Mouse (Mus musculus): ENCODE results near the gene Rbl1. TPM values are rescaled to one million over a fixed set of nuclear protein-coding genes. Genes with fewer than 3 reads are reported as not detected.

Gene Rbl1
- total RNA-seq, 2 experiments from 2014 or later = 4.8 to 4.9 TPM

DNA sequence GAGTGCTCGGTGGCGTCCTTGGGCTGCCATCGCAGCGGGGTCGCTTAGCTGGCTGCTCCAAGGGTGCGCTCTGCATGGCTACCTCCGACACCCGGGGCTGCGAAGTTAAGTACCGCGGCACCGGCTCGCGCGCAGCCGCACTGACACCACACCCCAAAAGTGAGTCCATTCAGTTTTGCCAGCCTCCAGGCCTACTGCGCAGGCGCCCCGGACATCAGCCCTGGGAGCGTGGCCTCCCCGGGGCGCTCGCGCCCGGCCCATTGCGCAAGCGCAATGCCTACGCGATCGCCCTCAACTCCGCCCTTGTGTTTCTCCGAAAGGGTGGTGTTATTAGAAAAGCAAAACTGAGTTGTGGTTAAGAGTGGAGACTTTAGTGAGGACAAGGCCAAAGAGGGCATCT lies 69.3 kb downstream of the Rbl1 start, which contains the start of gene Samhd1:
Gene Samhd1 (minus strand): TSS at position 252 of the 400 bp plus-strand sequence.
- peak; percentile 91 for DNase-seq
- intact Hi-C loops (cut with DNase I) = no loop called here

DNA sequence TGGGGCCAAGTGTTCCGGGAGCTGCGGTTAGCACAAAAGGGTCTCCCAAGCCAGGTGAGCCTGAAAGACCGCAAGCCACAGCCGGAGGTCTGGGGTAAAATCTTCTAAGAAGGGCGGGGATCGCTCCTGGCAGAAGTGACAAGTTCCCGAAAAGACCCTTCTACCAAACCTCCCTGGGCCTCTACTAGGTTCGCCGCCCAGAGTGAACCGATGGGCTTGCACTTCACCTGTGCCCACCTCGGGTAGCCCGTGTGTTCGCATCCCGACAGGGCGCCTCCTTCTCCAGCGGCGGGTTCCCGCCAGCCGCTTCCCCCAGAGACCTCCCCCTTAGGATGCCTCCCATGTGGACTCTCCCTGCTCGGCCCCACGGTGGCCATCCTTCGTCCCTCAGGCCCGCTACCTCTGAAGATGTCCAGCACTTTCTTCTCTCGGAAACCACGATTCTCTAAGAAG lies 69.8 kb downstream of the Rbl1 start:
- peak; percentile 21 for DNase-seq

DNA sequence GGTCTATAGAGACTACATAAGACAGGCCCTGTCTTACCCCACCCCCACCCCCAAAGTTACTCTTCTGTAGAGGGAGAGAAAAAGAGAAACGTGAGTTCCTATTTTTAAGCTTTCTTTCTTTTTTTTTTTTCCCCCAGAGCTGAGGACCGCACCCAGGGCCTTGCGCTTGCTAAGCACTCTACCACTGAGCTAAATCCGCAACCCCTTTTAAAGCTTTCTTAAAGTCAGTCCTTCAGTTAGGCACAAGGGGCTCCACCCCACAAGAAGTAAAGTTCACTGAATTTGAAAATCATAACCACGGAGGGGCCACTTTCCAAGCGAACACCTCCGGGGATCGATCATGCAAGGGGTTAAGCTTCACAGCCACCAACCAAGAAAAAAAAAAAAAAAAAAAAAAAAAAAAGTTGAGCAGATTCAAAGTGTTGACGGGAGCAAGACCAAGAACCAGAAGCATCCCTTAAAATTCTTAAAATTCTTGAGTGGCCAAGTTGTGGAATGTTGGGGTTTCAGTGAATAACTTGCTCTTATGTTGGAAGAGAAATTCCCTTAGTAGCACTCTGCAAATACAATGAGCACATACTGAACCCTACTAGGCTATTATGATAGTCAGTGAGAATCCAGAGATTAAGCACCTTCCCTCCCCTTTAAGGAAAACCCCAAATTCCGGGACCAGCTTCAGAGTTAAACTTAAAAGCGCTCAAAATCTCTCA lies 70.4 kb downstream of the Rbl1 start:
- intact Hi-C loops (cut with DNase I) = loop anchor here (5.0 kb wide), 1 partner anchor 448 kb away; no protein-coding TSS in a partner anchor
- no peak for DNase-seq

More for the DNA sequence above, 69.8 kb downstream of the Rbl1 start:
- intact Hi-C loops (cut with DNase I) = loop anchor here (5.0 kb wide), 1 partner anchor 448 kb away; no protein-coding TSS in a partner anchor

DNA sequence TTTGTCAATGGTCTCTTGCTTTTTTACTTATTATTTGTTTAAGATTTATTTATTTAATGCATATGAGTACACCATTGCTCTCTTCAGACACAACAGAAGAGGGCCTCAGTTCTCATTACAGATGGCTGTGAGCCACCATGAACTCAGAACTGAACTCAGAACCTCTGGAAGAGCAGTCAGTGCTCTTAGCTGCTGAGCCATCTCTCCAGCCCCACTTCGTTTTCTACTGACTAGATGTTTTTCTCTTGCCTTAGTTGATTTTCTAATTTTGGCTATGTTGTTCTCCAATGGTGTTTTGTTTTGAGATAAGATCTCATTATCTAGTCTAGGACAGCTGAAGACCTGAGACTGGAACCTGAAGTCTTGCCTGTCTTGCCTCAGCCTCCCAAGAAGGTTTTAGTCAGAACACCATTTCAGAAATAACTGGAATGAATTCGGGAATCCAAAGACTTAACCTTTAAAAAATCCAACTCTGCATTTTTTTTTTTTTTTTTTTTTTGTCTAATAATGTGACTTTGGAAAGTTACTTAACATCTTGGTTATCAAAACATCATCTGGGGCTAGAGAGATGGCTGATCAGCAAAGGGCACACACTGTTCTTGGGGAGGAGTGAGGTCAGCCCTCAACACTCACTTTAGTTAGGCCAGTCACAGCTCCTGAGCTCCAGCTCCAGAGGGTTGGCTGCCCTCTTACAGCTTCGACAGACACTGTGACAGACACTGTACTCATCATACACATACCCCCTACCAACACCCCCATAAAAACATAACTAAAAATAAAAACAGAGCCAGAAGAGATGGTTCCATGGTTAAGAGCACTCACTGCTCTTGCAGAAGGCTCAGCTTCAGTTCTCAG lies 71.4 kb downstream of the Rbl1 start:
- no peak for DNase-seq
- intact Hi-C loops (cut with DNase I) = loop anchor here (5.0 kb wide), 1 partner anchor 449 kb away; no protein-coding TSS in a partner anchor

DNA sequence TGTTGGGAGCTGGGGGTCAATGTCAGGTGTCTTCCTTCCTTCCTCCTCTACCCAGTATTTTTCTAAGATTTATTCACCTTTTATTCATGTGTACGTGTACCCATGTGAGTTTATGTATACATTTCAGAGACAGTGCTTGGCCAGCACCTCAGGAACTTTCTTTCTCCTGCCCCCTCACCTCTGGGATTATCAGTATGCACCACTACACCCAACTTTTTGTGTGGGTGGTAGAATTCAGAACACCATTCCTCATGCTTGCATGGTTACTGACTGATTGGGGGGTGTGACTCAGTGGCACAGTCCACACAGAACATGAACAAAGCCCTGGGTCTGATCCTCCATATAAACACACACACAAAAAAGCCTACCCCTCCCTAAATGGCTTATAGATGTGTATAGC lies 72.2 kb downstream of the Rbl1 start:
- intact Hi-C loops (cut with DNase I) = loop anchor here (5.0 kb wide), 1 partner anchor 450 kb away; no protein-coding TSS in a partner anchor
- no peak for DNase-seq

DNA sequence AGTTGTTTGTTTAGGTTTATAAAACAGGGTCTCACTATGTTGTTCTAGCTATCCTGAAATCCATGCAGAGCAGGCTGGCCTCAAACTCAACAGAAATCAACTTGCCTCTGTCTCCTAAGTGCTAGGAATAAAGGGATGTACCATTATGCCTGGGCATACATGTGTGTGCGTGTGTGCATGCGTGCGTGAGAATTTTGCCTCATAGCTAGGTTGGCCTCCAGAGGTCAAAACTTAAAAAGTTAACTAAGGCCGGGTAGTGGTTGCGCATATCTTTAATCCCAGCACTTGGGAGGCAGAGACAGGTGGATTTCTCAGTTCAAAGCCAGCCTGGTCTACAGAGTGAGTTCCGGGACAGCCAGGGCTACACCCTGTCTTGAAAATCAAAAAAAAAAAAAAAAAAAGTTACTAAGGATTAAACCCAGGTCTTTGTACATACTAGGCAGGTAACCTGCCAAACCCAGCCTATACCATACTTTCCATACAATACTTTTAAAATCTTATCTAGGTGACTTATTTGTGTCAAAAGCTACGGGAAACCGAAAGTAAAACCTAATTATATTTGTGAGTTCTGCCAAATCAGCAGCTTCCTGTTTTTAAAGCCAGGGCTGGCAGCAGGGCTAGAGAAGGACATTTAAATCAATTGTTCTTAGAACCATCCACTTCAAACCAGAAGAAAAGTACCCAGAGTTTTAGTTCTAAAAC lies 73.4 kb downstream of the Rbl1 start:
- intact Hi-C loops (cut with DNase I) = loop anchor here (5.0 kb wide), 1 partner anchor 451 kb away; no protein-coding TSS in a partner anchor
- no peak for DNase-seq

DNA sequence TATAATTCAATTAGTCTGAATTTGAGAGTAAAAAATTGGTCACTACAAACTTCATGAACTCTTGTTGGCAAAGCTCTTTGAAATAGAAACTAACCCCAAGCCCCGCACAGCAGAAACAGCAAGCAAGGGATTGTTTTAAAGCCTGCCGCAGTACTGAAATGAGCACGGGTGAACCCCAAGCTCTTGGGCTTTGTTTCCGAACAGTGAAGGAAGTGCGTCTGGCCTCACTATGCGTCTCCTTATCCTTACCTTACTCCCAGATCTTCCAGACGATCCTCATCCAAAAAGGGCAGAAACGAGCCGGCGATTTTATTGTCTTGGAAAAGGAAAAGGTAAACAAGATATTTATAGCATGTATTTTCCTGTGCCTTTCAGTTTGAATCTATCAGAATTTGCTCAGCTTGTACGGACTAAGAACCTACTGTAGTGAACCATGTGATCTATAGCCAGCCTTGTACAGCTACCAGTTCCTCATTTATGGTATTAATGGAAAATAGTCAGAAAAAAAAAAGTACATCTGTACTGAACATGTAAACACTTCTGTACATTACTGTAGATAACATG lies 74.7 kb downstream of the Rbl1 start:
- intact Hi-C loops (cut with DNase I) = loop anchor here (5.0 kb wide), 1 partner anchor 453 kb away; no protein-coding TSS in a partner anchor
- no peak for DNase-seq

DNA sequence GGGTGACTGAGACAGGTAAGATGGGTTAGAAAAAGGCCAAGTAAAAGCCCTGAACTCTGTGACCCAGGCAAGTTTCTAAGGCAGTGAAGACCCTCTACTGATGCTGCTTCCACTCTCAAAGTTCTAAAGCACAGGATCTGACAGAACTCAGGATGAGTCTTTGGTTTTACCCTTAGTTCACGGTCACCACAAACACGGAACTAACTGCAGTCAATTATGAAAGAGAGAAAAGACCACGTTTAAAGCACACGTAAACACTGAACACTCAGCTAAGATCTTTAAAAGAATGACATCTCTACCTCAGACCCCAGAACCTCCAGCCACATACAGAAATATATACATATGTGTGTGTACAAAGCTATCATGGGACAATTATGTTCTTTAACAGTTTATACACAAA lies 75.2 kb downstream of the Rbl1 start:
- no peak for DNase-seq
- intact Hi-C loops (cut with DNase I) = no loop called here

DNA sequence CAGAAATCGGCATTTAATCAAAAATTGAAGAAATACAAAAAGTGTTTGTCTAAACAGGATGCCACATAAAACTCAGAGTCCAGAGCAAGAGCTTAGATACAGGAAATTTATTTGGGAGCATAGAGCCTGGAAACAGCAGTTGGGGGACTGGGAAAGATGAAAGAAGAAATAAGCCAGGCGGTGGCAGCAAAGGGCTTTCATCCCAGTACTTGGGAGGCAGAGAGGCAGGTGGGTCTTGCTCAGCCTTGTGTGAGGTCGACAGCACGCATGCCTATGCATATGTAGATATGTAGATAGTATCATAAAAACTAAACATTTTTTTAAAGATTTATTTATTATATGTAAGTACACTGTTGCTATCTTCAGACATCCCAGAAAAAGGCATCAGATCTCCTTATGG lies 76.3 kb downstream of the Rbl1 start:
- DNase-seq = no peak
- intact Hi-C loops (cut with DNase I) = no loop called here

DNA sequence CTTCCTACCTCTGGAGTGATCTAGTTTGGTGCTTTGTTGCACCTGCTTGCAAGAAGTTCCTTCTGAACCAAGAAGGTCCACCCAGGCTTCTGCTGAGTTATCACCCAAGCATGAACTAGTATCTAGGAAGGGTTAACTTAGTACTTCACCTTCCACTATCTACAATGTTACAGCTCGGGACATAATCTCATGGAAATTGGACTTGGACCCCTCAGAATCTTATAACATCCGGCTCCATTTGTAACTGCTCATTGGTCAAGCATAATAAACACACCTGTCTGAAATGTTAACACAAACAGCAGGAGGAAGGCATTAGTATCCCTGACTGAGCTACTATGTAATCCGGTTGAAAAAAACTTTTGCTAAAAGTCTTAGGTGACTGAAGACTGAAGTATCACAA lies 77.0 kb downstream of the Rbl1 start:
- DNase-seq = no peak
- intact Hi-C loops (cut with DNase I) = no loop called here

DNA sequence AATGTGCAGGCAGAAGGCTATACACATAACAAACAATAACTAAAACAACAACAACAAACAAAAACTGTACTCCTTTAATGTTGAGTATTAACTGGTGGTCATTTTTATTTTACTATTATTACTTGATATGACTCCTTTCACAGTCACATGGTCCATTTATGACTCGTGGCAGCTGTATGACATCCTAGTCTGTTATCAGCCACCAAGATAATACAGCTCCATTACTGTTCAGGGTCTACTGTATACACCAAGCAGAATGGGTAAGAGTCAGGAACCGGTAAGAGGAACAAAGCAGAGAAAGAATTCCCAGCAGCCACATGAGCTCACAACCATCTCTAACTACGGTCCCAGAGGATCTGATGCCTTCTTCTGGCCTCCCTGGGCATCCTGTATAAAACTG lies 79.1 kb downstream of the Rbl1 start:
- intact Hi-C loops (cut with DNase I) = no loop called here
- DNase-seq = no peak

DNA sequence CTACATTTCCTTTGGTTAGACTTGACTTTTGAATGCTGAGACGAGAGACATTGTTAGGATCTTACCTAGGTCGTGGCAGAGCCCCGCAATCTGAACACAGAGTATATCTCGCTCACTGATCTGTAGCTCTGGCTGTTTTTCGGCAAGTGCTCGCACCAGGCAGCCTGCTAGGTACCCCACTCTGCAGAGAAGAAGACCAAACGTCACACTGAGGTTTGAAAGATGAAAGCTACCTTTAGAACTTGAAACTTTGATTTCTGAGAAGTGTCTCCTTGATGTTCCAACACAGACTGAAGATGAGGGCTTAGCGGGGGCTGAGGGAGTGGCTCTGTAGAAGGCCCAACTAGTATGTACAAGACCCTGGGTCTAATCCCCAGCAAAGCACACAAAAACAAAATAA lies 82.6 kb downstream of the Rbl1 start:
- no peak for DNase-seq
- intact Hi-C loops (cut with DNase I) = no loop called here

DNA sequence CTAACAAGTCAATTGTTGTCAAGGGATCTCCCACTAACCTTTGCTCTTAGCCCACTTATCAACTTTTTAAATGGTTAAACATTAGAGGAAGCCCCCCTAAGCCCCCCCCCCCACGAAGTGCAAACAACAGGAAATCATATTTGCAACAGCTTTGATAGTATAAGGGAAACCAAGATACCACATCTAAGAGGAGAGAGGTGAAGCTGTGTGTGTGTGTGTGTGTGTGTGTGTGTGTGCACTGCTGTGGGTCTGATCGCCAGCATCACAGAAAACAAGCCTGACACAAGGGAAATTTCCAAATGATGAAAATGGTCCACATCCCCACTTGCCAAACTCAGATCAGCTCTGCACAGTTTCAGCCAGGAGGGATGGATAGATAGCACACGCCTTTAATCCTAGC lies 85.3 kb downstream of the Rbl1 start:
- no peak for DNase-seq
- intact Hi-C loops (cut with DNase I) = no loop called here

DNA sequence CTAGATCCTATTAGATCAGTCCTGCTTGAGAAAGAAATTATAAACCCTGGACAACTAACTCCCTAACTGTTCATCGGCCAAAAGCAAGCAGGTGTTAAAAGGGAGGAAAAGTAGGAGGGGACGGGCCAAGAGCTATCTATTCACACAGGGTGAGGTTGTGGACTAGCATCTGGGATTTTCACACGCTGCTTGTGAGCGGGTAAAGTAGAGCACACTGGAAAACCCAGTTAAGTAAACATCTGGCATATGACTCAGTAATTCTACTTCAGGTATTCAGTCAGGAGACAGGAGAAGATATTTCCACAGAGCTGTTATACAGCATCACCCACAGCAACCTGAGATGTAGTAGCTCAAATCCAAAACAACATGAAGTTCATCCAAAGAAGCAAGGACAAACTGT lies 85.8 kb downstream of the Rbl1 start:
- intact Hi-C loops (cut with DNase I) = no loop called here
- no peak for DNase-seq

DNA sequence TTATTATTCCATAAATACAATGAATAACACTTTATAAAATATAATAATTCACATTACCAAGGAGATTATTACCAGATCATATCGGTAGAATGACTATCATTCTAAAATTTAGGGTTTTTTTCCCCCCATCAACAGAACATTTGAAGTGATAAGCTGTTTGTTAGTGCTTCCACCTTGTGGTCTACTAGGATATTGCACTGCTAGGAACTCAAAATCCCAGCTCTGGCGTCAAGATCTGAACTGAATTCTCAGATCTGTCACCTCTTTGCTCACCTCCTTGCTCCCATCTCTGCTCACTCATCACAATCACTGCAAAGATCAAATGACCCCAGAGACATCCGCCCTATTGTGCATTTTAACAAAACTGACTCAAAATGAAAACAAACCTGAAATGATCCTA lies 87.4 kb downstream of the Rbl1 start:
- no peak for DNase-seq
- intact Hi-C loops (cut with DNase I) = no loop called here

DNA sequence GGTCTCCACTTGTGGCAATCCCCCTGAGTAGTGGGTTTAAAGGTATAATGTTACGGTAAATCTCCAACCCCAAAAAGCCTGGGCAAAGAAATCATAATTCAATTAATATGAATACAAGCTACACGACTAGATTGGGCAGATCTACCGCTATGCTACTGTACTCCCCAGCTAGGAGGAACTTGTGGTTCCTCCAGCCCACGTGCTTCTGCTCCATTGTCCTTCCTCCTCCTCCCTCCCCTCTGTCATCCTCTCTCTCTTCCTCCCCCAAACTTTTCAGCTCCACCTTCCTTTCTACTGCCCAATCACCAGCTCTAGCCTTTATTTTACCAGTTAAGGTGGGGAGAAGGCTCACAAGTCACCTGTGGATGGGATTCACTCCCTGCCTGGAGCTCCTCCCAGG lies 96.1 kb downstream of the Rbl1 start:
- DNase-seq = no peak
- intact Hi-C loops (cut with DNase I) = no loop called here

DNA sequence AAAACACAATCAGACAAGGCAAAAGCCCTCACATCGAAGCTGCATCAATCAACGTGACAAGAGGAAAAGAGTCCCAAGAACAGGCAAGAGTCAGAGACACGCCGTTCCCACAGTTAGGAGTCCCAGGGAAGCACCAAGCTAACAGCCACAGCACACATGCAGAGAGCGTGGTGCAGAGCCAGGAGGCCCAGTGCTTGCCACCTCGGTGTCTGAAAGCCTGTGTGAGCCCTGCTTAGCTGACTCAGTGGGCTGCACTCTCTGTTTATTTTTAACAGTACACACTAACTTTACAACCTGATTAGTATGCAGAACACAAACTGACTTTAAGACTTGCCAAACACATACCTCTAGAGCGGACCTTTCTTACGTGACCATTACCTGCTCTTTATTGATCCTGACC lies 99.9 kb downstream of the Rbl1 start:
- no peak for DNase-seq
- intact Hi-C loops (cut with DNase I) = no loop called here

DNA sequence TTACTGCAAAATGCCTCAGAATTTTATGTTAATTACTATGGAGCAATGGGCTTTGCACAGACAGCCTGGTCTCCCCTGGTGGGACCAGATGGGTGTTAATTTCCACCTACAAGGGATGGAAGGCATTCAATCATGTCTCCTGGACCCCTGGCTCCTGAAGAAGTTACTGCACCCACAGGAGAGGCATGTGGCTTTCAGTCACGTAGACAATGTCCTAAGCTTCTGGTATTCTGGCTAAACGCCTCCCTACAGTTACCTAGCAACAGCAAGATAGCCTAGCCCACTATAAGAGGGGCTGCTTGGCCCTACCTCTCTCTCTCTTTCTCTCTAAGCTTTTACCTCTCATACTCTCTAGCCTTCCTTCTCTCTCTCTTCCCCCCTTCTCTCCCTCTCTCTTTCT lies 102.1 kb downstream of the Rbl1 start:
- intact Hi-C loops (cut with DNase I) = no loop called here
- DNase-seq = no peak

DNA sequence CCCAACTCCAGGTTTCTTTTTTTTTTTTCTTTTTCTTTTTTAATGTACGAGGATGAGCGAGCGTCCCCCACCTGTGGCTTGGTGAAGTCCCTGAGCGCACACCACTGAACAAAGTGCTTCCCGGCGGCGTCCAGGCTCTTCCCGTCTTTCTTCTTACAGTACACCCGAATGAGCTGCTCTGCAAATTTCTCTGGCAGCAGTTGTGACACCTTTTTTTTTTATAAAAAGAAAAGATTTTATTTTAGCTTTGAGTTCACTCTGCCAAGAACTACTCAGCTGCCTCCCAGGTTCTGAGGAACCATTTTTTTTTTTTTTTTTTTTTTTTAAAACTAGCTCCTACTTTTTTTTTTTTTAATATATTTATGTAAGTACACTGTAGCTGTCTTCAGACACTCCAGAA lies 102.7 kb downstream of the Rbl1 start:
- no peak for DNase-seq
- intact Hi-C loops (cut with DNase I) = no loop called here

DNA sequence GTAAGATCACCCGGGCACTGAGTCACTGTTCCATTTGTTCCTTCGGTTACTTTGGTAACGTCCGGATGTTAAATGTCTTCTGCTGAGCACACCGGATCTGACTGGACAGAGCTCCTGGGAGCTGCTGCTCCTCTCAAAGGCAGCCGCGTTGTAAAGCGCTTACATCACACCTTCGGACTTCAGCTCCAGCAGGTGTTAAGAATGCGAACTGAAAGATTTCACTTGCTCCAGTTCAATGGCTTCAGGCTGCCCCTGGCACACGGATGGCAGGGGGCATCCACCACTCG lies 104.1 kb downstream of the Rbl1 start:
- DNase-seq = no peak
- intact Hi-C loops (cut with DNase I) = no loop called here
